Mouse (Mus musculus): ENCODE results near the gene Slc15a3. TPM values are rescaled to one million over a fixed set of nuclear protein-coding genes. Genes with fewer than 3 reads are reported as not detected.

Gene Slc15a3
- polyA plus RNA-seq, 1 experiment from 2014 or later: 0.29 TPM

- DNase-seq (ENCODE audit: low spot score) (no peak), ATAC-seq (ENCODE audit: low FRiP score) (no peak)
- peaks cover 17% of the 10 kb centered on the region for H3K4me1 ChIP-seq (replicated peaks; ENCODE audit: control insufficient read depth, insufficient read depth, low read length)
- H3K36me3 ChIP-seq (replicated peaks; ENCODE audit: control insufficient read depth, insufficient read depth): peaks cover 42% of the 10 kb centered on the region
- WGBS: 85% methylated on average over 7 of the region's 7 CpGs
- H3K9ac ChIP-seq: no peak overlapping the region
- peak overlapping the region; percentile 84; the same call in 1 of the 2 replicates for H3K4me3 ChIP-seq (replicated peaks; ENCODE audit: low read length)
- H3K9me3 ChIP-seq (ENCODE audit: control insufficient read depth, low read length): no peaks in the 10 kb centered on the region
- peak overlapping the region; percentile 91 for H3K4me2 ChIP-seq (replicated peaks)
- H3K27me3 ChIP-seq (ENCODE audit: control insufficient read depth, insufficient read depth, low read length): no peaks in the 10 kb centered on the region
- H3K27ac ChIP-seq: no peak overlapping the region
Measured at GRCm38 (mm10) chr19:10896849-10897248, 57.3 kb downstream of the Slc15a3 start.

- no peaks in the 10 kb centered on the region for H3K9me3 ChIP-seq (ENCODE audit: control insufficient read depth, low read length)
- no peak overlapping the region for H3K4me3 ChIP-seq (replicated peaks; ENCODE audit: low read length)
- H3K4me1 ChIP-seq (replicated peaks; ENCODE audit: control insufficient read depth, insufficient read depth, low read length): peaks cover 17% of the 10 kb centered on the region
- H3K9ac ChIP-seq: no peak overlapping the region
- no peak for ATAC-seq (ENCODE audit: low FRiP score)
- no peak overlapping the region for H3K4me2 ChIP-seq (replicated peaks)
- H3K27me3 ChIP-seq (ENCODE audit: control insufficient read depth, insufficient read depth, low read length): no peaks in the 10 kb centered on the region
- peaks cover 49% of the 10 kb centered on the region for H3K36me3 ChIP-seq (replicated peaks; ENCODE audit: control insufficient read depth, insufficient read depth)
- 89% methylated on average over 8 of the region's 8 CpGs for WGBS
- no peak overlapping the region for H3K27ac ChIP-seq
- DNase-seq (ENCODE audit: low spot score): no peak
Measured at GRCm38 (mm10) chr19:10897491-10897890, 58.0 kb downstream of the Slc15a3 start.

- peaks cover 13% of the 10 kb centered on the region for H3K4me1 ChIP-seq (replicated peaks; ENCODE audit: control insufficient read depth, insufficient read depth, low read length)
- H3K36me3 ChIP-seq (replicated peaks; ENCODE audit: control insufficient read depth, insufficient read depth): peaks cover 77% of the 10 kb centered on the region
- H3K9me3 ChIP-seq (ENCODE audit: control insufficient read depth, low read length): no peaks in the 10 kb centered on the region
- H3K4me2 ChIP-seq (replicated peaks): no peak overlapping the region
- 82% methylated on average over 6 of the region's 6 CpGs for WGBS
- H3K4me3 ChIP-seq (replicated peaks; ENCODE audit: low read length): no peak overlapping the region
- no peak overlapping the region for H3K9ac ChIP-seq
- H3K27me3 ChIP-seq (ENCODE audit: control insufficient read depth, insufficient read depth, low read length): no peaks in the 10 kb centered on the region
- no peak for ATAC-seq (ENCODE audit: low FRiP score)
- H3K27ac ChIP-seq: no peak overlapping the region
- DNase-seq (ENCODE audit: low spot score): no peak
Measured at GRCm38 (mm10) chr19:10900315-10900714, 60.8 kb downstream of the Slc15a3 start.

GRCm38 (mm10) chr19:10901046-10901445 is 61.5 kb downstream of the Slc15a3 start:
- H3K4me1 ChIP-seq (replicated peaks; ENCODE audit: control insufficient read depth, insufficient read depth, low read length): peaks cover 10% of the 10 kb centered on the region
- H3K36me3 ChIP-seq (replicated peaks; ENCODE audit: control insufficient read depth, insufficient read depth): peaks cover 84% of the 10 kb centered on the region
- H3K4me2 ChIP-seq (replicated peaks): no peak overlapping the region
- H3K27me3 ChIP-seq (ENCODE audit: control insufficient read depth, insufficient read depth, low read length): no peaks in the 10 kb centered on the region
- no peak overlapping the region for H3K9ac ChIP-seq
- no peaks in the 10 kb centered on the region for H3K9me3 ChIP-seq (ENCODE audit: control insufficient read depth, low read length)
- ATAC-seq (ENCODE audit: low FRiP score) (no peak), DNase-seq (ENCODE audit: low spot score) (no peak)
- 98% methylated on average over 5 of the region's 5 CpGs for WGBS
- no peak overlapping the region for H3K4me3 ChIP-seq (replicated peaks; ENCODE audit: low read length)
- H3K27ac ChIP-seq: no peak overlapping the region

GRCm38 (mm10) chr19:10904512-10904911 is 65.0 kb downstream of the Slc15a3 start:
- Histone ChIP-seq H3K9ac (no peak overlapping the region), H3K27me3 (ENCODE audit: control insufficient read depth, insufficient read depth, low read length) (no peaks in the 10 kb centered on the region), H3K27ac (no peak overlapping the region), H3K36me3 (replicated peaks; ENCODE audit: control insufficient read depth, insufficient read depth) (peaks cover 85% of the 10 kb centered on the region), H3K4me3 (replicated peaks; ENCODE audit: low read length) (no peak overlapping the region), H3K9me3 (ENCODE audit: control insufficient read depth, low read length) (no peaks in the 10 kb centered on the region), H3K4me1 (replicated peaks; ENCODE audit: control insufficient read depth, insufficient read depth, low read length) (no peaks in the 10 kb centered on the region), H3K4me2 (replicated peaks) (no peak overlapping the region)
- ATAC-seq (ENCODE audit: low FRiP score) (no peak), DNase-seq (ENCODE audit: low spot score) (no peak)
- 93% methylated on average over 5 of the region's 5 CpGs for WGBS

- no peak for DNase-seq (ENCODE audit: low spot score)
- no peak overlapping the region for H3K27ac ChIP-seq
- no peak for ATAC-seq (ENCODE audit: low FRiP score)
- no peaks in the 10 kb centered on the region for H3K9me3 ChIP-seq (ENCODE audit: control insufficient read depth, low read length)
- H3K4me1 ChIP-seq (replicated peaks; ENCODE audit: control insufficient read depth, insufficient read depth, low read length): no peaks in the 10 kb centered on the region
- no peak overlapping the region for H3K4me3 ChIP-seq (replicated peaks; ENCODE audit: low read length)
- no peak overlapping the region for H3K9ac ChIP-seq
- H3K36me3 ChIP-seq (replicated peaks; ENCODE audit: control insufficient read depth, insufficient read depth): peaks cover 79% of the 10 kb centered on the region
- H3K27me3 ChIP-seq (ENCODE audit: control insufficient read depth, insufficient read depth, low read length): no peaks in the 10 kb centered on the region
- 68% methylated on average over 7 of the region's 7 CpGs for WGBS
- no peak overlapping the region for H3K4me2 ChIP-seq (replicated peaks)
Measured at GRCm38 (mm10) chr19:10904927-10905727, 65.6 kb downstream of the Slc15a3 start.

- Histone ChIP-seq H3K4me3 (replicated peaks; ENCODE audit: low read length) (no peak overlapping the region), H3K27me3 (ENCODE audit: control insufficient read depth, insufficient read depth, low read length) (no peaks in the 10 kb centered on the region), H3K9ac (no peak overlapping the region), H3K36me3 (replicated peaks; ENCODE audit: control insufficient read depth, insufficient read depth) (peaks cover 73% of the 10 kb centered on the region), H3K4me1 (replicated peaks; ENCODE audit: control insufficient read depth, insufficient read depth, low read length) (no peaks in the 10 kb centered on the region), H3K9me3 (ENCODE audit: control insufficient read depth, low read length) (no peaks in the 10 kb centered on the region), H3K27ac (no peak overlapping the region), H3K4me2 (replicated peaks) (no peak overlapping the region)
- ATAC-seq (ENCODE audit: low FRiP score) (no peak), DNase-seq (ENCODE audit: low spot score) (no peak)
- 89% methylated on average over 5 of the region's 5 CpGs for WGBS
Measured at GRCm38 (mm10) chr19:10905728-10906000, 66.1 kb downstream of the Slc15a3 start.

- 64% methylated on average over 3 of the region's 3 CpGs for whole genome bisulfite sequencing
- peaks cover 51% of the 10 kb centered on the region for H3K36me3 ChIP-seq (replicated peaks; ENCODE audit: control insufficient read depth, insufficient read depth)
Measured at GRCm38 (mm10) chr19:10907891-10908290, 68.4 kb downstream of the Slc15a3 start.

More at GRCm38 (mm10) chr19:10907891-10908290, 68.4 kb downstream of the Slc15a3 start:
- Histone ChIP-seq H3K9me3 (ENCODE audit: control insufficient read depth, low read length) (no peaks in the 10 kb centered on the region), H3K27me3 (ENCODE audit: control insufficient read depth, insufficient read depth, low read length) (no peaks in the 10 kb centered on the region), H3K4me2 (replicated peaks) (no peak overlapping the region), H3K27ac (no peak overlapping the region), H3K4me1 (replicated peaks; ENCODE audit: control insufficient read depth, insufficient read depth, low read length) (no peaks in the 10 kb centered on the region), H3K4me3 (replicated peaks; ENCODE audit: low read length) (no peak overlapping the region), H3K9ac (no peak overlapping the region)
- 0 out of 2 replicates have a peak, but pooled peaks have one; percentile 12 for ATAC-seq (ENCODE audit: low FRiP score)
- peak; percentile 57 for DNase-seq (ENCODE audit: low spot score)

Measured in hindbrain, embryonic 14.5 days (tissue).